Mouse (Mus musculus) bone marrow, adult 2 months (tissue): ENCODE measurements at regions not wholly inside any gene's neighbourhood (a gene's known extent, or its start where the extent isn't known, plus 50 kb on each side); places are given as distances from the start of the nearest gene placed in this dataset.

Source experiments
- CTCF ChIP-seq: fragments of 200-500 bp; IDR thresholded peaks from 2 replicates; pipeline ENCODE4 v1.5.1; 2011; ENCODE audit warnings: low read length, control low read depth; ENCODE audit not compliant: control insufficient read depth, insufficient read depth
- POLR2A ChIP-seq: fragments of 200-500 bp; IDR thresholded peaks from 2 replicates; pipeline ENCODE4 v1.6.1; 2011; ENCODE audit warnings: low read depth, mild to moderate bottlenecking, control low read depth, low read length, borderline replicate concordance; ENCODE audit not compliant: control insufficient read depth

- TF ChIP-seq CTCF = no peak
- no peak for TF ChIP-seq POLR2A
These were observed 206.2 kb upstream of the Prok2 start for GRCm38 (mm10) chr6:99932405-99932804.
